Mouse (Mus musculus): ENCODE measurements around the gene Prr14l. TPM values are rescaled to one million over a fixed set of nuclear protein-coding genes. Genes with fewer than 3 reads are reported as not detected.
"Not testable (repeated sequence)": the region's sequence is repeated elsewhere in the genome, so short reads cannot be mapped to it uniquely, and the experiment has no call there.

Prr14l gene
- polyA plus RNA-seq, 1 experiment from 2014 or later = 6.5 TPM

GRCm38 (mm10) chr5:32772361-32772760 is 81.7 kb downstream of the Prr14l start:
- Histone ChIP-seq H3K9ac (ENCODE audit: low read length) (no peak overlapping the region), H3K4me3 (ENCODE audit: low read length) (no peak overlapping the region), H3K36me3 (ENCODE audit: control insufficient read depth, insufficient read depth) (peaks cover 16% of the 10 kb centered on the region), H3K9me3 (replicated peaks; ENCODE audit: control insufficient read depth, low read length) (no peaks in the 10 kb centered on the region), H3K27ac (ENCODE audit: low read length) (no peak overlapping the region), H3K27me3 (ENCODE audit: control insufficient read depth, insufficient read depth, low read length) (no peaks in the 10 kb centered on the region), H3K4me1 (ENCODE audit: control insufficient read depth, insufficient read depth, low read length) (no peaks in the 10 kb centered on the region), H3K4me2 (ENCODE audit: low read depth, low read length) (no peak overlapping the region)
- WGBS = 92% methylated on average over 2 of the region's 2 CpGs
- no peak for ATAC-seq (replicated peaks; ENCODE audit: extremely low read depth, insufficient read depth, low FRiP score)

GRCm38 (mm10) chr5:32767636-32768373 is 86.3 kb downstream of the Prr14l start:
- WGBS = 96% methylated on average over 4 of the region's 4 CpGs
- no peaks in the 10 kb centered on the region for H3K4me1 ChIP-seq (ENCODE audit: control insufficient read depth, insufficient read depth, low read length)

GRCm38 (mm10) chr5:32767004-32767403 is 87.1 kb downstream of the Prr14l start:
- Histone ChIP-seq H3K4me3 (ENCODE audit: low read length) (no peak overlapping the region), H3K9ac (ENCODE audit: low read length) (no peak overlapping the region), H3K9me3 (replicated peaks; ENCODE audit: control insufficient read depth, low read length) (no peaks in the 10 kb centered on the region), H3K27ac (ENCODE audit: low read length) (no peak overlapping the region), H3K4me1 (ENCODE audit: control insufficient read depth, insufficient read depth, low read length) (peaks cover 2% of the 10 kb centered on the region), H3K36me3 (ENCODE audit: control insufficient read depth, insufficient read depth) (0 out of 2 replicates have a peak, but pooled peaks cover 5% of the 10 kb centered on the region), H3K27me3 (ENCODE audit: control insufficient read depth, insufficient read depth, low read length) (no peaks in the 10 kb centered on the region), H3K4me2 (ENCODE audit: low read depth, low read length) (no peak overlapping the region)
- WGBS = 73% methylated on average over 3 of the region's 3 CpGs
- no peak for ATAC-seq (replicated peaks; ENCODE audit: extremely low read depth, insufficient read depth, low FRiP score)

More at GRCm38 (mm10) chr5:32767636-32768373, 86.3 kb downstream of the Prr14l start:
- Histone ChIP-seq H3K9ac (ENCODE audit: low read length) (no peak overlapping the region), H3K36me3 (ENCODE audit: control insufficient read depth, insufficient read depth) (peaks cover 9% of the 10 kb centered on the region; the same call in 1 of the 2 replicates), H3K4me2 (ENCODE audit: low read depth, low read length) (no peak overlapping the region), H3K27me3 (ENCODE audit: control insufficient read depth, insufficient read depth, low read length) (no peaks in the 10 kb centered on the region), H3K27ac (ENCODE audit: low read length) (no peak overlapping the region), H3K4me3 (ENCODE audit: low read length) (no peak overlapping the region), H3K9me3 (replicated peaks; ENCODE audit: control insufficient read depth, low read length) (no peaks in the 10 kb centered on the region)
- ATAC-seq (replicated peaks; ENCODE audit: extremely low read depth, insufficient read depth, low FRiP score) = no peak

DNA sequence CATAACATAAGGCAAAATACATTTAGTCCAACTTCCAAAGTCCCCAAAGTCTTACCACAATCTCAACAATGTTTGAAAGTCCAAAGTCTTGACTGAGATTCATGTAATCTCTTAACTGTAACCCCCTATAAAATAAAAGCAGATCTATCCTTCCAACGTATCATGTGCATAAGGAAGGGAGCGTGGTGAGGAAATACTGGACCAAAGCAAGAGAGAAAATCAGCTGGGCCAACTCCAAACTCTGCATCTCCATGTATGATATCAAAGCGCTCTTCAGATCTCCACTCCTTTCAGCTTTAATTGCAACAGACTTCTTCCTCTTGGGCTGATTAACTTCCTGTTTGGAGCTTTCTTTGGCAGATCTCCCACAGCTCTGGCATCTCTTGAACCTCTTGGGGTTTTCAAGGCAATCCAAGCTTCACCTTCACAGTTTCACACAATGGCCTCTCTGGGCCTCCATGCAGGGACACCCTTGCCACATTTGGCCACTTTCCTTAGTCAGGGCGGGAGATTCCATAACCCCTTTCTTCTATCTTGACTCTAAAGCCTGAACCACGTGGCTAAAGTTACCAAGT is 92.4 kb downstream of the Prr14l start:
- Histone ChIP-seq H3K9ac (ENCODE audit: low read length) (no peak overlapping the region), H3K4me2 (ENCODE audit: low read depth, low read length) (no peak overlapping the region), H3K9me3 (replicated peaks; ENCODE audit: control insufficient read depth, low read length) (no peaks in the 10 kb centered on the region), H3K27ac (ENCODE audit: low read length) (no peak overlapping the region), H3K4me3 (ENCODE audit: low read length) (no peak overlapping the region), H3K4me1 (ENCODE audit: control insufficient read depth, insufficient read depth, low read length) (peaks cover 11% of the 10 kb centered on the region), H3K36me3 (ENCODE audit: control insufficient read depth, insufficient read depth) (0 out of 2 replicates have a peak, but pooled peaks cover 5% of the 10 kb centered on the region), H3K27me3 (ENCODE audit: control insufficient read depth, insufficient read depth, low read length) (no peaks in the 10 kb centered on the region)
- WGBS = 70% methylated on average over 5 of the region's 5 CpGs
- peak; percentile 64 for ATAC-seq (replicated peaks; ENCODE audit: extremely low read depth, insufficient read depth, low FRiP score)

- 0 out of 2 replicates have a peak, but pooled peaks have one; percentile 49 for ATAC-seq (replicated peaks; ENCODE audit: extremely low read depth, insufficient read depth, low FRiP score)
- H3K27me3 ChIP-seq (ENCODE audit: control insufficient read depth, insufficient read depth, low read length) = no peaks in the 10 kb centered on the region
- H3K36me3 ChIP-seq (ENCODE audit: control insufficient read depth, insufficient read depth) = 0 out of 2 replicates have a peak, but pooled peaks cover 5% of the 10 kb centered on the region
- H3K9ac ChIP-seq (ENCODE audit: low read length) = no peak overlapping the region
- H3K27ac ChIP-seq (ENCODE audit: low read length) = no peak overlapping the region
- H3K4me1 ChIP-seq (ENCODE audit: control insufficient read depth, insufficient read depth, low read length) = peaks cover 11% of the 10 kb centered on the region
- WGBS = 53% methylated on average over 3 of the region's 3 CpGs
- H3K4me2 ChIP-seq (ENCODE audit: low read depth, low read length) = no peak overlapping the region
- no peak overlapping the region for H3K4me3 ChIP-seq (ENCODE audit: low read length)
- H3K9me3 ChIP-seq (replicated peaks; ENCODE audit: control insufficient read depth, low read length) = no peaks in the 10 kb centered on the region; the same call in 1 of the 2 replicates
Observed at GRCm38 (mm10) chr5:32760787-32761186, 93.3 kb downstream of the Prr14l start.

DNA sequence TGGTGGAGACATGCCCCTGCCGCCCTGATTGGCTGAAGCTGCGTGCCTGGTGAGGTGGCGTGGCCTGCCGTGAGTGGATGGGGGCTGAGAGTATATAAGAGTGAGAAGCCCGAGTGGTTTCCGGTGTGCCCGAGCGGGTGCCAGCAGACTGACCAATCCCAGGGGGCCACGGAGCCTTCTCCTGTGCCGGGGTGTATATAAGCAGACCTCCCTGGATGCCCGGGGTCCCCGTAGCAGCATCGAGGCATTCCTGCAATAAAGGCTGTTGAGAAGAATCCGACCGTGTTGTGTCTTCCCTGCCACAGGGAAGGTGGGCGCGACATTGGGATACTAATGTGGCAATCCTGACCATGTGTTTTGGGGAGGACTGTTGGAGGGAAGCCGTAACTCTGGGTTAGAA is 93.7 kb downstream of the Prr14l start:
- not testable (repeated sequence) for H3K27me3 ChIP-seq (ENCODE audit: control insufficient read depth, insufficient read depth, low read length); H3K9me3 ChIP-seq (replicated peaks; ENCODE audit: control insufficient read depth, low read length); ATAC-seq (replicated peaks; ENCODE audit: extremely low read depth, insufficient read depth, low FRiP score); H3K4me2 ChIP-seq (ENCODE audit: low read depth, low read length); H3K4me3 ChIP-seq (ENCODE audit: low read length); H3K36me3 ChIP-seq (ENCODE audit: control insufficient read depth, insufficient read depth); H3K27ac ChIP-seq (ENCODE audit: low read length); H3K9ac ChIP-seq (ENCODE audit: low read length)
- peaks cover 11% of the 10 kb centered on the region for H3K4me1 ChIP-seq (ENCODE audit: control insufficient read depth, insufficient read depth, low read length)
- 92% methylated on average over 16 of the region's 18 CpGs for WGBS

DNA sequence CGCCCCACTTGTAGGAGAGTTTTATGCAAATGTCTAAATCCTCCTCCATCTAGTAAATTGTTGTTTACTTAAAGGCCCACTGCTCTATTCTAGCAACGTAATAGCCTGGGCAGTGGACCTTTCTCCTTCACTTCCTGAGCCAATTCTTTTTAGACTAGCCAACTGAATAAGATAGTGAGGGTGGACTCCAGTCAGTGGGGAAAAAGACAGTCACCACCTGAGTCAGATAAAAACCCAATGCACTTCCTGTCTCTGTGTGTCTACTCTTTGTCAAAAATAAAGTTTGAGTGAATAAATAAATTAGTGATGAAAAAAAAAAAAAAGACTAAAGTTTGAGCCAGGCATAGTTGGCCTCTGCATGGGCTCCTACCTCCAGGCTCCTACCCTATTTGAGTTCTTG is 94.4 kb downstream of the Prr14l start:
- no peak overlapping the region for H3K4me3 ChIP-seq (ENCODE audit: low read length)
- H3K9ac ChIP-seq (ENCODE audit: low read length) = no peak overlapping the region
- H3K9me3 ChIP-seq (replicated peaks; ENCODE audit: control insufficient read depth, low read length) = no peaks in the 10 kb centered on the region; the same call in 1 of the 2 replicates
- H3K27me3 ChIP-seq (ENCODE audit: control insufficient read depth, insufficient read depth, low read length) = no peaks in the 10 kb centered on the region
- no peak overlapping the region for H3K27ac ChIP-seq (ENCODE audit: low read length)
- H3K4me2 ChIP-seq (ENCODE audit: low read depth, low read length) = no peak overlapping the region
- WGBS = 74% methylated on average over 2 of the region's 2 CpGs
- H3K36me3 ChIP-seq (ENCODE audit: control insufficient read depth, insufficient read depth) = 0 out of 2 replicates have a peak, but pooled peaks cover 5% of the 10 kb centered on the region
- ATAC-seq (replicated peaks; ENCODE audit: extremely low read depth, insufficient read depth, low FRiP score) = no peak
- peaks cover 11% of the 10 kb centered on the region for H3K4me1 ChIP-seq (ENCODE audit: control insufficient read depth, insufficient read depth, low read length)

GRCm38 (mm10) chr5:32756141-32756540 is 97.9 kb downstream of the Prr14l start:
- H3K27ac ChIP-seq (ENCODE audit: low read length) = no peak overlapping the region
- H3K9ac ChIP-seq (ENCODE audit: low read length) = no peak overlapping the region
- ATAC-seq (replicated peaks; ENCODE audit: extremely low read depth, insufficient read depth, low FRiP score) = no peak
- WGBS = 89% methylated on average over 8 of the region's 8 CpGs
- H3K36me3 ChIP-seq (ENCODE audit: control insufficient read depth, insufficient read depth) = no peaks in the 10 kb centered on the region
- H3K4me2 ChIP-seq (ENCODE audit: low read depth, low read length) = no peak overlapping the region
- no peak overlapping the region for H3K4me3 ChIP-seq (ENCODE audit: low read length)
- H3K9me3 ChIP-seq (replicated peaks; ENCODE audit: control insufficient read depth, low read length) = no peaks in the 10 kb centered on the region; the same call in 1 of the 2 replicates
- 0 out of 2 replicates have a peak, but pooled peaks cover 2% of the 10 kb centered on the region for H3K4me1 ChIP-seq (ENCODE audit: control insufficient read depth, insufficient read depth, low read length)
- no peaks in the 10 kb centered on the region for H3K27me3 ChIP-seq (ENCODE audit: control insufficient read depth, insufficient read depth, low read length)

- no peak overlapping the region for H3K4me3 ChIP-seq (ENCODE audit: low read length)
- H3K4me2 ChIP-seq (ENCODE audit: low read depth, low read length) = no peak overlapping the region
- H3K27ac ChIP-seq (ENCODE audit: low read length) = no peak overlapping the region
- no peaks in the 10 kb centered on the region; the same call in 1 of the 2 replicates for H3K9me3 ChIP-seq (replicated peaks; ENCODE audit: control insufficient read depth, low read length)
- H3K4me1 ChIP-seq (ENCODE audit: control insufficient read depth, insufficient read depth, low read length) = peaks cover 3% of the 10 kb centered on the region; the same call in 1 of the 2 replicates
- no peak overlapping the region for H3K9ac ChIP-seq (ENCODE audit: low read length)
- no peaks in the 10 kb centered on the region for H3K36me3 ChIP-seq (ENCODE audit: control insufficient read depth, insufficient read depth)
- WGBS = 50% methylated on average over 2 of the region's 2 CpGs
- ATAC-seq (replicated peaks; ENCODE audit: extremely low read depth, insufficient read depth, low FRiP score) = no peak
- H3K27me3 ChIP-seq (ENCODE audit: control insufficient read depth, insufficient read depth, low read length) = no peaks in the 10 kb centered on the region
Observed at GRCm38 (mm10) chr5:32751736-32752135, 102.3 kb downstream of the Prr14l start.

All from heart, embryonic 16.5 days (tissue).